Mouse (Mus musculus) heart, embryonic 12.5 days (tissue): ENCODE data around the gene Ankrd44. TPM values are rescaled to one million over a fixed set of nuclear protein-coding genes. Genes with fewer than 3 reads are reported as not detected.
A peak's percentile ranks its signal among the peaks of the same experiment; 100 is the strongest.

ENCODE experiments used
- ATAC-seq: fragments of 200-750 bp; cut with Nextera tagmentation; 2 replicates; pipeline ENCODE4 v1.8.0; 2017; ENCODE audit warnings: moderate TSS enrichment, moderate library complexity; ENCODE audit not compliant: insufficient number of reproducible peaks, low FRiP score
- H3K27ac ChIP-seq: fragments of 300-500 bp; sonication (generic); 2 replicates; pipeline ENCODE4 v1.5.1; 2016; ENCODE audit warnings: mild to moderate bottlenecking, moderate library complexity; ENCODE audit not compliant: poor library complexity, severe bottlenecking
- H3K27me3 ChIP-seq: fragments of 300-500 bp; sonication (generic); replicated peaks from 2 replicates; pipeline ENCODE4 v1.6.1; 2016; ENCODE audit warnings: mild to moderate bottlenecking, moderate library complexity
- H3K36me3 ChIP-seq: fragments of 300-500 bp; sonication (generic); 2 replicates; pipeline ENCODE4 v1.6.1; 2016; ENCODE audit warnings: mild to moderate bottlenecking, moderate library complexity
- H3K4me1 ChIP-seq: fragments of 300-500 bp; sonication (generic); replicated peaks from 2 replicates; pipeline ENCODE4 v1.6.1; 2016; ENCODE audit warnings: mild to moderate bottlenecking
- H3K4me2 ChIP-seq: fragments of 300-500 bp; sonication (generic); 2 replicates; pipeline ENCODE4 v1.6.1; 2016; ENCODE audit warnings: mild to moderate bottlenecking, moderate library complexity
- H3K4me3 ChIP-seq: fragments of 300-500 bp; sonication (generic); 2 replicates; pipeline ENCODE4 v1.5.1; 2016; ENCODE audit warnings: mild to moderate bottlenecking
- H3K9ac ChIP-seq: fragments of 300-500 bp; sonication (generic); 2 replicates; pipeline ENCODE4 v1.6.1; 2016; ENCODE audit warnings: mild to moderate bottlenecking, moderate library complexity
- H3K9me3 ChIP-seq: fragments of 300-500 bp; sonication (generic); replicated peaks from 2 replicates; pipeline ENCODE4 v1.6.1; 2016; ENCODE audit warnings: mild to moderate bottlenecking, moderate library complexity
- WGBS: fragments of 180-500 bp; shearing (Covaris S2); methylation state at CpG from one replicate; pipeline ENCODE4 v1.1.7; 2016; 5-methylcytosine and 5-hydroxymethylcytosine counted together
- polyA plus RNA-seq: library from polyadenylated mRNA; unstranded; fragments of >200 nt; fragmentation: Nextera tagmentation; extraction: Ambion mirVana; gene quantifications from 2 replicates; pipeline ENCODE4 v1.2.1, GENCODE M21; 2016

Gene Ankrd44
- polyA plus RNA-seq, 1 experiment from 2014 or later = 11.0 TPM

GRCm38 (mm10) chr1:54749516-54749915 lies 176.7 kb downstream of the Ankrd44 start:
- Histone ChIP-seq H3K27me3 (no peaks in the 10 kb centered on the region), H3K4me1 (peaks cover 43% of the 10 kb centered on the region), H3K27ac (peak overlapping the region; percentile 87), H3K9ac (no peak overlapping the region), H3K9me3 (no peaks in the 10 kb centered on the region), H3K4me2 (peak overlapping the region; percentile 41), H3K36me3 (peaks cover 4% of the 10 kb centered on the region; the same call in 1 of the 2 replicates), H3K4me3 (no peak overlapping the region)
- 30% methylated on average over 3 of the region's 3 CpGs for WGBS
- 0 out of 2 replicates have a peak, but pooled peaks have one; percentile 68 for ATAC-seq

DNA sequence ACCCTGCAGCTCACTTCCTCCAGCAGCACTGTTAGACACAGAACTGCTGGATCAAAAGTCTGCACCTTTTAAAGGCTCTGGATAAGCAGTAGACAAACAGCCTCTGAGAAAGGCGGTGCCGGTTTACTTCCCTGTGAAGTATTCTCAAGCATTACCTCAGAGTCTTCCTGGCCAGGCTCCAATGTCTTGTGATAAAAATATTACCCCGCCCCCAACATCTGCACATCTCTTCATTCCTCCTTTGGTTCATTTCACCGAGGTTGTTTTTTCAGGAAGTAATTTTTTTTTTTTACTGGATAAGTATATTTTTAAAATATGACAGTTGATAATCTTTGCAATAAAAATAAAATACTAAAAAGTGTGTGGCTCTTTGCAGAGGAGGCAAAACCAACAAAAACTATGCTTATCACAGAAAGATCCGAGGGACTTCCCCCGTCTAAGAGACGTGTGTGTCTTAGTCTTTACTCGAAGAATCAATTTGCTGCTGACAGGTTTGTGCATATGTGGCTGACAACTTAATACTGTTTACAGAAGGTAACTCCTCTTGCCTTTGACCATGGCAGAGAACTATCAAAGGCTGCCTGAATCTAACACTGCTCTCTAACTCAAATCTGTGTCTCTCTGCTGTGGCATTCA lies 178.3 kb downstream of the Ankrd44 start:
- H3K36me3 ChIP-seq = no peaks in the 10 kb centered on the region

GRCm38 (mm10) chr1:54745666-54746065 lies 180.5 kb downstream of the Ankrd44 start:
- Histone ChIP-seq H3K27me3 (no peaks in the 10 kb centered on the region), H3K36me3 (no peaks in the 10 kb centered on the region), H3K4me1 (peaks cover 34% of the 10 kb centered on the region), H3K4me2 (no peak overlapping the region), H3K27ac (no peak overlapping the region), H3K9ac (no peak overlapping the region), H3K4me3 (no peak overlapping the region), H3K9me3 (no peaks in the 10 kb centered on the region)
- ATAC-seq = no peak

More for the DNA sequence above, 178.3 kb downstream of the Ankrd44 start:
- Histone ChIP-seq H3K27me3 (no peaks in the 10 kb centered on the region), H3K27ac (no peak overlapping the region), H3K9ac (no peak overlapping the region), H3K4me3 (no peak overlapping the region), H3K4me1 (peaks cover 43% of the 10 kb centered on the region), H3K4me2 (no peak overlapping the region), H3K9me3 (no peaks in the 10 kb centered on the region)
- WGBS = 28% methylated on average over 8 of the region's 8 CpGs
- ATAC-seq = 0 out of 2 replicates have a peak, but pooled peaks have one; percentile 64

DNA sequence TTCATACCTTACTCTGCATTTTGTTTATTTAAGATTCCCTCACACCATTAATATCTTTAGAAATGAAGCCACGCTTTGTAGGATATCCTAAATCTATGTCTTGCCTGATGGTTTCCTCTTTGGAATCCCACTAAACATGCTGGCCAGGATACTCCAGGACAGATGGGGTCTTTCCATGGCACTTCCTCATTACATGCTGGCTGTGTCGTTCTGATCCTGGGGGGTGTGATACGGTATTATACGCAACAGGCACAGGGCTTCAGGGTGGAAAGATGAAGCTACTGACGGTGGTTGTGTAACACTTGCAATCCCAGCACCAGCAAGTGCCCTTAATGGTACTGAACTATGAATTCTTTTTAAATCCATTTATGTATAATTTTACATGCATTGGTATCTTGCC lies 182.0 kb downstream of the Ankrd44 start:
- Histone ChIP-seq H3K9ac (no peak overlapping the region), H3K9me3 (no peaks in the 10 kb centered on the region), H3K27ac (no peak overlapping the region), H3K4me2 (no peak overlapping the region), H3K27me3 (no peaks in the 10 kb centered on the region), H3K4me3 (no peak overlapping the region), H3K4me1 (peaks cover 22% of the 10 kb centered on the region), H3K36me3 (no peaks in the 10 kb centered on the region)
- ATAC-seq = no peak
- WGBS = 81% methylated on average over 5 of the region's 5 CpGs

DNA sequence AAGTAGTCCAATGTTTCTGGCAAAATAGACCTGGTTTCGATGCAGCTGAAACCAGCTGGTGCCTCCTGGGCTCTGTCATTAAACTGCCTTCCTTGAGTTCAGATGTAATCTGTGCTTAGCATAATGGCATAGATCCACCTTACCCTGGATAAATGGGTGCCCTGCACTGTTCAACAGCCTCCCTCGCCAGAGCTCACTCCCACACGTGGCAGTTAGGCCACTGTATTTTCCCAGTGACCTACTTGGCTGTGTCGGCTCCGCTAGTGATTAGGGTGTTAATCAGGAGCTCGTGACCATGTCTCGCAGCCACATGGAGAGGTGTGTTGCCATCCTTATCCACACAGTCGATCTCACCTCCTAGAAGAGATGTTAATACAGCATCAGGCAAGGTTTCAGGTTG lies 183.1 kb downstream of the Ankrd44 start:
- no peak for ATAC-seq

DNA sequence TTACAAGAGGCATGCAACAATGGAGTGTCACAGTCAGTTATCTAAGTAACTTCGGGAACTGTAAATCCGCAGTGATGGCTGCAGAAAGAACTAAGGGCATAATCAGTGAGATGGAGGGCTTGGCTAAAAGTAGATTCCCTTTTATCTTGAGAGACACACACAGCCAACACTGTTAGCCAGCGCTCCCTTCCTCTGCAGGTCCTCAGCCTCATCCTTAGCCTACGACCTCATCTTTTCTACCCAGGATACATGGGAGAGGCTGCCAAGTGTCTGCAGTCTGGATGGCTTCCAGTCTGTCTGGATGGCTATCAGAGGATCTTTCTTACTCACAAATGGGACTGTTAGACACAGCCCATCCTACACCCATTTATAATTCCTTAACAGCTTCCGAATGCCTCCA lies 185.3 kb downstream of the Ankrd44 start:
- WGBS = 30% methylated on average over 5 of the region's 5 CpGs

More for the DNA sequence above, 183.1 kb downstream of the Ankrd44 start:
- Histone ChIP-seq H3K4me1 (peaks cover 18% of the 10 kb centered on the region), H3K9ac (no peak overlapping the region), H3K4me3 (no peak overlapping the region), H3K36me3 (no peaks in the 10 kb centered on the region), H3K27ac (no peak overlapping the region), H3K9me3 (no peaks in the 10 kb centered on the region), H3K27me3 (no peaks in the 10 kb centered on the region), H3K4me2 (no peak overlapping the region)
- 57% methylated on average over 8 of the region's 8 CpGs for WGBS

DNA sequence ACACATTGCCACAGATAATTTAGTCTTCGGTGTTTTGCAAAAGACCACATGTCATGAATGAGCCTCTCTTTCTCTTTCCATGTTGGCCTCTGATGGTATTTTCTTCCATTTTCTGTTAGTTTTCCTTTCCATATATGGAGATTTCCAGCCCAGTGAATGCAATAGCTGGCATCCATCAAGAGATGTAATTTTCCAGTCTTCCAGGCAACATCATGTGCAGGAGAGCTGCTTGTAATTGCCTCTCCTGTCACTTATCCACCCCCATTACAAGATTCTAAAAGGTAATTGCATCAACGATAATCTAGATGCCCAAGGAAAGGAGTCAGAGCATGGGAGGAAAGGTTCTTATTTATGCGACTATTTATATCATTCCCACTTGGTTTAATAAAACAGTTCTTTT lies 188.7 kb downstream of the Ankrd44 start:
- Histone ChIP-seq H3K4me1 (peaks cover 14% of the 10 kb centered on the region), H3K27me3 (no peaks in the 10 kb centered on the region), H3K4me2 (no peak overlapping the region), H3K36me3 (no peaks in the 10 kb centered on the region), H3K4me3 (no peak overlapping the region), H3K27ac (no peak overlapping the region), H3K9ac (no peak overlapping the region), H3K9me3 (no peaks in the 10 kb centered on the region)
- 83% methylated on average over 3 of the region's 3 CpGs for WGBS
- no peak for ATAC-seq

More for the DNA sequence above, 185.3 kb downstream of the Ankrd44 start:
- Histone ChIP-seq H3K27ac (no peak overlapping the region), H3K4me3 (no peak overlapping the region), H3K9me3 (no peaks in the 10 kb centered on the region), H3K27me3 (no peaks in the 10 kb centered on the region), H3K4me2 (no peak overlapping the region), H3K9ac (no peak overlapping the region), H3K4me1 (peaks cover 10% of the 10 kb centered on the region), H3K36me3 (no peaks in the 10 kb centered on the region)
- ATAC-seq = no peak

GRCm38 (mm10) chr1:54734917-54735664 lies 191.1 kb downstream of the Ankrd44 start:
- no peak overlapping the region for H3K4me2 ChIP-seq
- H3K4me1 ChIP-seq = 0 out of 2 replicates have a peak, but pooled peaks cover 4% of the 10 kb centered on the region
- H3K4me3 ChIP-seq = no peak overlapping the region
- 69% methylated on average over 17 of the region's 17 CpGs for WGBS
- no peak for ATAC-seq
- H3K9ac ChIP-seq = no peak overlapping the region
- no peak overlapping the region for H3K27ac ChIP-seq
- H3K36me3 ChIP-seq = peaks cover 3% of the 10 kb centered on the region
- H3K27me3 ChIP-seq = no peaks in the 10 kb centered on the region
- H3K9me3 ChIP-seq = no peaks in the 10 kb centered on the region

GRCm38 (mm10) chr1:54729316-54729715 lies 196.9 kb downstream of the Ankrd44 start:
- Histone ChIP-seq H3K36me3 (peaks cover 31% of the 10 kb centered on the region), H3K4me2 (no peak overlapping the region), H3K9me3 (no peaks in the 10 kb centered on the region), H3K4me3 (no peak overlapping the region), H3K9ac (no peak overlapping the region), H3K27me3 (no peaks in the 10 kb centered on the region), H3K4me1 (no peaks in the 10 kb centered on the region), H3K27ac (no peak overlapping the region)
- WGBS = 82% methylated on average over 5 of the region's 5 CpGs
- ATAC-seq = no peak

- Histone ChIP-seq H3K36me3 (peaks cover 29% of the 10 kb centered on the region), H3K9ac (no peak overlapping the region), H3K4me1 (no peaks in the 10 kb centered on the region), H3K4me2 (no peak overlapping the region), H3K27ac (no peak overlapping the region), H3K4me3 (no peak overlapping the region), H3K27me3 (no peaks in the 10 kb centered on the region), H3K9me3 (no peaks in the 10 kb centered on the region)
- 68% methylated on average over 2 of the region's 2 CpGs for WGBS
- no peak for ATAC-seq
Observed at GRCm38 (mm10) chr1:54726555-54726954, 199.6 kb downstream of the Ankrd44 start.

DNA sequence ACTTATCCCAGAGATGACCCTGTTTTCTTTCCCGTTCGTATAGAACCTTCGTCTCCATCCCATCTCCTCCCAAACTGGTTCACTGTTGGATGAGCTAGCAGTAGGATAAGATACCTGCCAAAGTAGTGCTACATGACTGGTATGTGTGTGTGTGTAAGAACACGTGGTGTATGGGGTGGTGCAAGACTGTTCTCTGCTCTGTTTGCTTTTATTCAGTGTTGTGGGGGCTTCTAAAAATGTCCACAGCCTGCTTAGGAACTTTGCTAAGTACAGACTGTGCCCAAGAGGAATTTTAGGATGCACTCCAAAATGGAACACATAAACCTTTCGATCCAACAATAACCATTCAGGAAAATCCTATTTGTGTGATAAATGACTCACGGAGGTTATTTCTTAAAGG lies 209.3 kb downstream of the Ankrd44 start:
- H3K4me3 ChIP-seq = no peak overlapping the region
- no peak for ATAC-seq
- H3K27me3 ChIP-seq = no peaks in the 10 kb centered on the region
- H3K4me1 ChIP-seq = peaks cover 15% of the 10 kb centered on the region
- no peak overlapping the region for H3K4me2 ChIP-seq
- H3K9ac ChIP-seq = no peak overlapping the region
- H3K27ac ChIP-seq = no peak overlapping the region
- 0 out of 2 replicates have a peak, but pooled peaks cover 2% of the 10 kb centered on the region for H3K9me3 ChIP-seq
- peaks cover 6% of the 10 kb centered on the region; the same call in 1 of the 2 replicates for H3K36me3 ChIP-seq
- WGBS = 90% methylated on average over 6 of the region's 6 CpGs
